Mouse (Mus musculus): ENCODE results near the gene Hexa. TPM values are rescaled to one million over a fixed set of nuclear protein-coding genes. Genes with fewer than 3 reads are reported as not detected.

Gene Hexa
- total and polyA plus RNA-seq, 3 experiments: 44.3 to 54.0 TPM; not detected in 1

GRCm38 (mm10) chr9:59522906-59523305 lies 16.4 kb upstream of the Hexa start:
- Histone ChIP-seq H3K27me3 (ENCODE audit: control insufficient read depth in 1 of 2, insufficient read depth in 2 of 2, low read length in 2 of 2) (no peaks in the 10 kb centered on the region), H3K9ac (ENCODE audit: control insufficient read depth, low read depth, low read length, poor library complexity, severe bottlenecking) (no peak overlapping the region), H3K4me3 (ENCODE audit: control insufficient read depth in 1 of 2, insufficient read depth in 1 of 2, low read depth in 2 of 2, low read length in 2 of 2) (no peak overlapping the region), H3K79me2 (ENCODE audit: control insufficient read depth, insufficient read depth, low read length, poor library complexity) (no peaks in the 10 kb centered on the region), H3K4me1 (ENCODE audit: control insufficient read depth in 1 of 2, insufficient read depth in 2 of 2, low read length in 2 of 2) (peaks cover 4 to 21% of the 10 kb centered on the region in 2 experiments; a peak in 3 of 4 replicates), H3K27ac (ENCODE audit: control insufficient read depth, low read depth, low read length) (peak overlapping the region; percentile 46; the same call in 1 of the 2 replicates), H3K9me3 (replicated peaks; ENCODE audit: insufficient read depth, low read length) (no peaks in the 10 kb centered on the region), H3K36me3 (ENCODE audit: control insufficient read depth in 1 of 2, insufficient read depth in 2 of 2, low read length in 2 of 2) (peaks cover 0 to 16% of the 10 kb centered on the region in 2 experiments; a peak in 2 of 4 replicates)
- DNase-seq (ENCODE audit: low read depth, low spot score): peak; percentile 56
- TF ChIP-seq EP300 (IDR thresholded peaks at IDR 0.05; ENCODE audit: low read depth in 1 of 2, low read length in 2 of 2) (peak; percentile 36 to 38; a peak in 3 of 4 replicates), GATA1 (IDR thresholded peaks at IDR 0.05; ENCODE audit: low read depth, low read length) (peak; percentile 47; the same call in 1 of the 2 replicates), MAX (IDR thresholded peaks at IDR 0.05; ENCODE audit: low read length) (no peak), ELF1 (IDR thresholded peaks at IDR 0.05; ENCODE audit: low read depth, low read length) (0 out of 2 replicates have a peak, but pooled peaks have one; percentile 23), TAL1 (IDR thresholded peaks at IDR 0.05; ENCODE audit: low read length) (peak; percentile 59)

- H3K79me2 ChIP-seq (ENCODE audit: control insufficient read depth, insufficient read depth, low read length, poor library complexity): no peaks in the 10 kb centered on the region
- peak; percentile 61 for DNase-seq (ENCODE audit: low read depth, low spot score)
- H3K27me3 ChIP-seq (ENCODE audit: control insufficient read depth in 1 of 2, insufficient read depth in 2 of 2, low read length in 2 of 2): no peaks in the 10 kb centered on the region
- 0 out of 4 replicates have a peak overlapping the region, but pooled peaks of 1 of the 2 experiments have one; percentile 13 for H3K4me3 ChIP-seq (ENCODE audit: control insufficient read depth in 1 of 2, insufficient read depth in 1 of 2, low read depth in 2 of 2, low read length in 2 of 2)
- no peak for TF ChIP-seq MAX (IDR thresholded peaks at IDR 0.05; ENCODE audit: low read length)
- TF ChIP-seq TAL1 (IDR thresholded peaks at IDR 0.05; ENCODE audit: low read length): peak; percentile 46
- TF ChIP-seq GATA1 (IDR thresholded peaks at IDR 0.05; ENCODE audit: low read depth, low read length): peak; percentile 42
- peak; percentile 23 to 33; a peak in 1 of 4 replicates for TF ChIP-seq EP300 (IDR thresholded peaks at IDR 0.05; ENCODE audit: low read depth in 1 of 2, low read length in 2 of 2)
- TF ChIP-seq UBTF (IDR thresholded peaks at IDR 0.05; ENCODE audit: borderline replicate concordance, insufficient read depth, low read depth, low read length): no peak
- peaks cover 4 to 19% of the 10 kb centered on the region in 2 experiments; a peak in 3 of 4 replicates for H3K4me1 ChIP-seq (ENCODE audit: control insufficient read depth in 1 of 2, insufficient read depth in 2 of 2, low read length in 2 of 2)
- no peaks in the 10 kb centered on the region for H3K9me3 ChIP-seq (replicated peaks; ENCODE audit: insufficient read depth, low read length)
- no peak overlapping the region for H3K27ac ChIP-seq (ENCODE audit: control insufficient read depth, low read depth, low read length)
- H3K9ac ChIP-seq (ENCODE audit: control insufficient read depth, low read depth, low read length, poor library complexity, severe bottlenecking): no peak overlapping the region
- H3K36me3 ChIP-seq (ENCODE audit: control insufficient read depth in 1 of 2, insufficient read depth in 2 of 2, low read length in 2 of 2): peaks cover 0 to 12% of the 10 kb centered on the region in 2 experiments; a peak in 2 of 4 replicates
These were observed 12.6 kb upstream of the Hexa start for GRCm38 (mm10) chr9:59526727-59527126.

GRCm38 (mm10) chr9:59527580-59527979 lies 11.8 kb upstream of the Hexa start:
- no peak for DNase-seq (ENCODE audit: low read depth, low spot score)
- H3K27me3 ChIP-seq (ENCODE audit: control insufficient read depth in 1 of 2, insufficient read depth in 2 of 2, low read length in 2 of 2): no peaks in the 10 kb centered on the region
- no peaks in the 10 kb centered on the region for H3K79me2 ChIP-seq (ENCODE audit: control insufficient read depth, insufficient read depth, low read length, poor library complexity)
- H3K4me1 ChIP-seq (ENCODE audit: control insufficient read depth in 1 of 2, insufficient read depth in 2 of 2, low read length in 2 of 2): peaks cover 4 to 19% of the 10 kb centered on the region in 2 experiments; a peak in 3 of 4 replicates
- no peak overlapping the region for H3K27ac ChIP-seq (ENCODE audit: control insufficient read depth, low read depth, low read length)
- TF ChIP-seq BHLHE40 (IDR thresholded peaks at IDR 0.05; ENCODE audit: borderline replicate concordance, low read depth, low read length) (no peak), USF1 (IDR thresholded peaks at IDR 0.05; ENCODE audit: low read depth, low read length) (no peak), TAL1 (IDR thresholded peaks at IDR 0.05; ENCODE audit: low read length) (no peak), TCF12 (IDR thresholded peaks at IDR 0.05; ENCODE audit: low read depth, low read length) (no peak), CTCF (IDR thresholded peaks at IDR 0.05 in 2 of 3, conservative IDR thresholded peaks at IDR 0.05 in 1 of 3; ENCODE audit: control insufficient read depth in 1 of 3, insufficient read depth in 1 of 3, low read depth in 2 of 3, low read length in 3 of 3, poor library complexity in 1 of 3, severe bottlenecking in 1 of 3) (no peak), NELFE (IDR thresholded peaks at IDR 0.05; ENCODE audit: low read depth, low read length) (no peak), MYC (IDR thresholded peaks at IDR 0.05; ENCODE audit: low read depth, low read length) (no peak), MAX (IDR thresholded peaks at IDR 0.05; ENCODE audit: low read length) (no peak), NRF1 (IDR thresholded peaks at IDR 0.05; ENCODE audit: insufficient read depth, low read depth, low read length, poor library complexity, severe bottlenecking) (no peak), ZC3H11A (IDR thresholded peaks at IDR 0.05; ENCODE audit: low read depth, low read length) (no peak)
- no peak overlapping the region for H3K9ac ChIP-seq (ENCODE audit: control insufficient read depth, low read depth, low read length, poor library complexity, severe bottlenecking)
- no peak overlapping the region for H3K4me3 ChIP-seq (ENCODE audit: control insufficient read depth in 1 of 2, insufficient read depth in 1 of 2, low read depth in 2 of 2, low read length in 2 of 2)
- no peaks in the 10 kb centered on the region for H3K9me3 ChIP-seq (replicated peaks; ENCODE audit: insufficient read depth, low read length)
- H3K36me3 ChIP-seq (ENCODE audit: control insufficient read depth in 1 of 2, insufficient read depth in 2 of 2, low read length in 2 of 2): peaks cover 0 to 11% of the 10 kb centered on the region in 2 experiments; a peak in 2 of 4 replicates
